Mouse (Mus musculus) splenic B cell, adult 2 months (primary cell): ENCODE measurements around the gene Pheta2.

Experiments used
- DNase-seq: peaks from one replicate; pipeline ENCODE4 v3.0.0-alpha.2; 2011; ENCODE audit warnings: low read depth, low spot score
- H3K27me3 ChIP-seq: 2 replicates; pipeline ENCODE4 v1.6.1; 2012; ENCODE audit warnings: mild to moderate bottlenecking, low read length, moderate library complexity, mixed read lengths; ENCODE audit not compliant: control insufficient read depth, poor library complexity, insufficient read depth, severe bottlenecking
- H3K36me3 ChIP-seq: 2 replicates; pipeline ENCODE4 v1.6.1; 2012; ENCODE audit warnings: mild to moderate bottlenecking, low read length, moderate library complexity, mixed read lengths; ENCODE audit not compliant: control insufficient read depth, poor library complexity, insufficient read depth, severe bottlenecking

The Pheta2 gene

DNA sequence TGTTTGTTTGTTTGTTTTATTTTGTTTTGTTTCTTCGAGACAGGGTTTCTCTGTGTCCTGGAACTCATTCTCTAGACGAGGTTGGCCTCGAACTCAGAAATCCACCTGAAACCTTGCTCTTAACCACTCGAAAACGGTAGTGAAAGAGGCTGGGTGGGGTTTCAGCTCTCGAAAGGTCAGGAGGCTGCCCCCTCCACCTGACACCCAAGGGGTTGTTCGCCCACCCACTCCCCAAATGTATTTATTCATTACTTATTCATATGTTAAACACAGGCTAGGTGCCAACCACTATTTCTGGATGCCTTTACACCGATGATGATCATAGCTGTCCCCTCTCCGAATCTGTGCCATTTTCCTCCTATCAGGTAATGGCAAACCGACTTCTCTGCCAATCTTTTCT is 408 bp downstream of the Pheta2 start:
- Histone ChIP-seq H3K36me3 (no peaks in the 10 kb centered on the region; the same call in 1 of the 2 replicates), H3K27me3 (no peaks in the 10 kb centered on the region; the same call in 1 of the 2 replicates)
- no peak for DNase-seq

DNA sequence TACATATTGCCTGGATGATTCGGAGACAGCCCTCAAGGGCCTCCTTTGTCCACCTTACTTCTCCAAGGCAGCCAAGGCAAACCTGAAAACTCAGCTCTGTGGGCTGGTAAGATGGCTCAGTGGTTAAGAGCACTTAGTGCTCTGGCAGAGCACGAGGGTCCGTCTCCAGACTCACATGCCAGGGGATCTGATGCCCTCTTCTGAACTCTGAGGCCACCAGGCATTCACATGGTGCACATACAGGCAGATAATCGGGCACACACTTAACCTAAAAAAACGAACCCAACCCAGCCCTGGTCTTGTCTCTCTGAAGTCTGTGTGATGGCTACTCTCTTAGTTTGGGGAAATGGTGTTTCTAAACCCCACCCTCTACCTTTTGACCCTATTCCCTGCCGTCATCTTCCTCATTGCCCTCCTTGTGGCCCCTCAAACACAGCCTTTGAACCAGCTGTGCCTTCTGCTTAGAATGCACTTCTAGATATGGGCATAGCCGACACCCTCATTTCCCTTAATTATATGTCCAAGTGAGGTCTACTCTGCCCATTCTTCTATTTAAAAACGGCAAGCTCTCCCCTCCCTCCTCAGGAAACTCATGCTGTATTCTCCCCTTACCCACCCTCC is 1.0 kb downstream of the Pheta2 start:
- Histone ChIP-seq H3K27me3 (no peaks in the 10 kb centered on the region; the same call in 1 of the 2 replicates), H3K36me3 (no peaks in the 10 kb centered on the region; the same call in 1 of the 2 replicates)
- no peak for DNase-seq

DNA sequence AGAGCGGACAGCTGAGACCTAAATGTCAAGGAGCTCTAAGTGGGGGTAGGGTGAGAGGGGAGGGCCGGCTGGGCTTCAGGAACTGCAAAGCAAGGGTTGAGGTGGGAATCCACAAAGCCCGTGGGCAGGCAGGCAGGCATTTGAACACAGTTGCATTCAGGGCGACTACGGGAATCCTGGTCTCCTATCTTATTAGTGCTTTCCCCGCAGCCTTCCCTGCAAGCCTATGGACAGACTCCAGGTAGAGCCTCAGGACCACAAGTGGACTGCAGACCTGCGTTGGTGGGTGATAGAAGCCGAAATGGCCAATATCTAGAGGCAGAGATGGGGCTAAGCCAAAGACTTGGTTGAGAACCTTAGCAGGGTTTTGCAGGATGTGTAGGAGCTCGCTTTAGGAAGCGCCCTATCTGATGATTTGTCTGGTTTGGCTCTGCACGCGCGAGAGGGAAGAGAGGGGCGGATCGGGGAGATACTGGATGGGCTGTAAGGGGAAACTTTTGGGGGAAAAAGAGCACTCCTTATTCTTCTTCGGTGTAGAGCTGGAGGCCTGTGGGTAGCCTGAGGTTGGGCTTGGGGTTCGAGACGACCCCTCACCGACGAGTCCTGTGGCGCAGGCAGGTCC is 1.8 kb downstream of the Pheta2 start:
- DNase-seq = no peak

DNA sequence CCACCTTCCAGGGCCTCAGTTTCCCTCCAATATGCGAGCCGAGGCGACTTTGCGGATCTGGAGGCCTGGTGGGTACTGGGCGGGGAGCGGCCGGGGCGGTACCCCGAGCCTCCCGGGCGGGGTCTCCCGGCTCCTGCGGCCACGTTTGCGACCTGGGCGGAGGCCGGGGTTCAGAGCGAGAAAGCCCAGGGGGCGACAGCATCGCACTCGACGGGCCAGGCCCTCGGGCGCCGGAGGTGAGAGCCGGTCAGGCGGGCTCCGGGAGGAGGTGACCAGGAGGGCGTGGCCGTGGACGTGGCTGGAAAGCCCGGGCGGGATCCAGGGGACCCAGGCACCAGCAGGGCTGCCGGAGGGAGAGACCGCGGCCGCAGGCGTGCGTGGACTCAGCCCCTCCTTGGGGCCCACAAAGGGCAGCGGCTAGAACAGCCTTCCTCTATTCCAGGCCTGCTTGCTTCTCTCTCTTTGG is 2.3 kb downstream of the Pheta2 start:
- DNase-seq = no peak

More for the DNA sequence above, 1.8 kb downstream of the Pheta2 start:
- Histone ChIP-seq H3K36me3 (no peaks in the 10 kb centered on the region; the same call in 1 of the 2 replicates), H3K27me3 (no peaks in the 10 kb centered on the region; the same call in 1 of the 2 replicates)

DNA sequence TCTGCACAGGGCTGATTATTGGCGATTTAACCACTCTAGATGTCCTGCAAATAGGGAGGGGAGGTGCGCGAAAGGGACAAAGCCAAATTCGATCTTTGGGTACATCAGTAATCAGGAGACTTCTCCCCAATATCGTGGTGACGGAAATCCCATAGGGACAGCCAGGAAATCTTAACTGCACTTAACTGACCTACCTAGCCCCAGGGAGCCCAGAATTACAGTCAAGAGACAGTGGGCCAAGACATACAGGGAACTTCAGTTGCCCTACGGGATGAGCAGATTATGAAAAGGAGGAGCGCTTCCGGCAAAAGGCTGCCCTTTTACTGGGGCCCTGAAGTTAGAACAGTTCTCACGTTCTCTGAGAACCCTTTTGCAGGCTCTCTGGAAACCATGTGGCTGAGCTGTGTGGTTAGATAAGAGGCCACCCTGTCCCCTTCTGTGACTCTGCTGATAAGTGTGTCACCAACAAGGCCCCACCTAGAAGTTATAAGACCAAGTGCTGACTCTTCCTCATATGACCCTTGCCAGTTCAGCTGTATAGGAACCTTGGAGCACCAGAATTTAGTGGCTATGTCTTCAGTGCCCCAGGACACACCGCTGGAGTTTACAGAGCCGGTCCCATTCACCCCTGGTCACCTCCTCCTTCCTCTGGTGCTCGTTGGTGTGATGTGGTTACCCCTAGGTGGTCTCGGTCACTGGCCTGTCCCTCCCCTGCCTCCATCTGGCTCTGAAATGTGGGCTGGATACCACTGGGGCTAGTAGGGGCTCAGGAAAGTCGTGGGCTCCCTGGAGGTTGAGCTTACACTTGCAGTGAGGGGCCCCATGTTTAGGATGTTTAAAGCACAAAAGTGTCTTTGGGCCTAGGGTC is 3.2 kb downstream of the Pheta2 start:
- no peaks in the 10 kb centered on the region for H3K36me3 ChIP-seq
- no peak for DNase-seq

More for the DNA sequence above, 2.3 kb downstream of the Pheta2 start:
- Histone ChIP-seq H3K27me3 (no peaks in the 10 kb centered on the region; the same call in 1 of the 2 replicates), H3K36me3 (no peaks in the 10 kb centered on the region)

DNA sequence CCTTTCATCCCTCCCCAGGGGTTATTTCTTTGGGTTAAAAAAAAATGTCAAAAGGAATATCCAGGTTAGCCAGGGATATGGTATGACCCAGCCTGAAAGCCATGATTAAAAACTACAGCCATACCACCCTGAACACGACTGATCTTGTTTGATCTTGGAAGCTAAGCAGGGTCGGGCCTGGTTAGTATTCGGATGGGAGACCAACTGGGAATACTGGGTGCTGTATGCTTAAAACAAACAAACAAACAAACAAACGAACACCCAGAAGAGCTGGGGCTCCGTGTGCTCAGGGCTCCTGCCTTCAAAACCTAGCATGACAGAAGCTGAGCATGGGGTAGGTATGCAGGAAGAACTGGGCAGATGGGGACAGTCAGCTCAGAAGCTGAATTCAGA is 3.8 kb downstream of the Pheta2 start:
- no peaks in the 10 kb centered on the region; the same call in 1 of the 2 replicates for H3K27me3 ChIP-seq
- no peak for DNase-seq
- H3K36me3 ChIP-seq = no peaks in the 10 kb centered on the region

More for the DNA sequence above, 3.2 kb downstream of the Pheta2 start:
- no peaks in the 10 kb centered on the region; the same call in 1 of the 2 replicates for H3K27me3 ChIP-seq

DNA sequence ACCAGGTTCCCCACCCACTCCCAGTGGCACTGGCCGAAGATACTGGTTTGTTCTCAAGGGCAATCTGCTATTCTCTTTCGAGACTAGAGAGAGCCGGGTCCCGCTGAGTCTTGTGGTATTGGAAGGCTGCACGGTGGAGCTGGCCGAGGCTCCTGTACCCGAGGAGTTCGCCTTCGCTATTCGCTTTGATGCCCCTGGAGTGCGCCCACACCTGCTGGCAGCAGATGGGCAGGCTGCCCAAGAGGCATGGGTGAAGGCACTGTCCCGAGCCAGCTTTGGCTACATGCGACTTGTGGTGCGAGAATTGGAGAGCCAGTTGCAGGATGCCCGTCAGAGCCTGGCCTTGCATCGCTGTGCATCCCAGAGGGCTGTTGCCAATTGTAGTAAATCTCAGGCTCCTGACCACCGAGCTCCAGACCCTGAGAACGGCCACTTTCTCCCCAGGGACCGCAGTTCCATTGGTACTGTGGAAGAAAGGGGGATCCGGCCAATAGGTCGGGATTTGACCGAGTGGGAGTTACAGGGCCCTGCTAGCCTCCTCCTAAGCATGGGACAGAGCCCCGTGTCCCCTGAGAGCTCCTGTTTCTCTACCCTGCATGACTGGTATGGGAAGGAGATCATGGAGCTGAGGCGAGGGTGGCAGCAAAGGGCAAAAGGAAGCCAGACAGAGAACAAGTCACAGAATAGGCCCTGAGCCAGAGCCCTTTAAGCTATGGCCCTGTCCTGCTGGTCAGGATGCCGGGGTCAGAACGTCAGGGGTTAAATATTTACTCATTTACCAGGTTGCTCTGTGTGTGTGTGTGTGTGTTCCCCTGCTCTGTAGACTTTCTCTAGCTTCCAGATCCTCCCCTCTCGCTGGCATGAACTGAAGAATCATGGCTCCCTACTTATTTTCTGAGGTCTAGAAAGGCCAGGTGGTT is 4.9 kb downstream of the Pheta2 start:
- H3K27me3 ChIP-seq = no peaks in the 10 kb centered on the region; the same call in 1 of the 2 replicates
- DNase-seq = no peak
- H3K36me3 ChIP-seq = no peaks in the 10 kb centered on the region

DNA sequence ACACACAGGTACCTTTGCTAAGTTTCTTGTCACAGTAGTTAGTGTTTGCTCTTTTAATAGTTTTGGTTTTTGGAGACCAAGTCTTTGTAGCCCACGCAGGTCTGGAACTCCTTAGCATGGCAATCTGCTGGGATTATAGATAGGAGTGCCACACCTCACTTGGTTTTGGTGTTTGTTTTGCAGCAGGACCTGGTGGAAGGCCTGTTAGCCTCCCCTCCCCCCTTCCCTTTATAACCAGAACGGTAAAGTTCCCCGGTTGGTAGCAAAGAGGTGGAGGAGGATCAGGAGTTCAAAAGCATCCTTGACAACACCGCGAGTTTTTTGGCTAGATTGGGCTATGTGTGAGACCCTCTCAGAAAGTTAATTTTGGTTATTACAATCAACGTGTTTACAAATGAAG is 6.2 kb downstream of the Pheta2 start:
- H3K36me3 ChIP-seq = peaks cover 5% of the 10 kb centered on the region; the same call in 1 of the 2 replicates
- no peaks in the 10 kb centered on the region; the same call in 1 of the 2 replicates for H3K27me3 ChIP-seq
- no peak for DNase-seq

DNA sequence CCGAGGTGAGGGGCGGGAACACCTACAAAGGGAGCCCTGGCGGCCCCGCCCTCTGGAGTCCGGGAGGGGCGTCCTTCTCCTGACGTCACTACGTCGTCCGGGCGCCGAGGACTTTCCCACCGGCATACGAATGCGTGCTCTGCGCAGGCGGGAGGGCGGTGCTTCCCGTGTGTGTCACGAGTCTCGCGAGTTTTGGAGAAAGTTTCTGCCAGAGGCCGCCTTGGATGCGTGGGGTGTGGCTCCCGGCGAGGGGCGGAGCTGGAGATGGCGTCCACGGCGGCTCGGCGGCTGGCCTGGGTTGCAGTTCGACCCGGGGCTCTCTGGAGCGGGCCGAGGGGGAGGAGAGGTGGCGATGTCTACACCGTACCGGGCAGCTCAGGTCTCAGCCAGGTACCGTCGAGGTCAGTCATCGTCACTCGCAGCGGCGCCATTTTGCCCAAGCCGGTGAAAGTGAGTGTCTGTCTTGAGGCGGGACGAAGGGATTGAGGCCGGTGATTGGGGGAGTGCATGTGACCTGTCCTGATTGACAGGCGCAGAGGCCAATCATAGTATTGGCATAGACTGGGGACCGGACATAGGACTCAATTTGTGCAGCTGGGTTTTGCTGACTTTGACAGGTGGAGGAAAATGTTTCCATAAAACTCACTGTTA is 7.2 kb downstream of the Pheta2 start:
- peak; percentile 100 for DNase-seq
- H3K36me3 ChIP-seq = peaks cover 11% of the 10 kb centered on the region
- H3K27me3 ChIP-seq = no peaks in the 10 kb centered on the region

DNA sequence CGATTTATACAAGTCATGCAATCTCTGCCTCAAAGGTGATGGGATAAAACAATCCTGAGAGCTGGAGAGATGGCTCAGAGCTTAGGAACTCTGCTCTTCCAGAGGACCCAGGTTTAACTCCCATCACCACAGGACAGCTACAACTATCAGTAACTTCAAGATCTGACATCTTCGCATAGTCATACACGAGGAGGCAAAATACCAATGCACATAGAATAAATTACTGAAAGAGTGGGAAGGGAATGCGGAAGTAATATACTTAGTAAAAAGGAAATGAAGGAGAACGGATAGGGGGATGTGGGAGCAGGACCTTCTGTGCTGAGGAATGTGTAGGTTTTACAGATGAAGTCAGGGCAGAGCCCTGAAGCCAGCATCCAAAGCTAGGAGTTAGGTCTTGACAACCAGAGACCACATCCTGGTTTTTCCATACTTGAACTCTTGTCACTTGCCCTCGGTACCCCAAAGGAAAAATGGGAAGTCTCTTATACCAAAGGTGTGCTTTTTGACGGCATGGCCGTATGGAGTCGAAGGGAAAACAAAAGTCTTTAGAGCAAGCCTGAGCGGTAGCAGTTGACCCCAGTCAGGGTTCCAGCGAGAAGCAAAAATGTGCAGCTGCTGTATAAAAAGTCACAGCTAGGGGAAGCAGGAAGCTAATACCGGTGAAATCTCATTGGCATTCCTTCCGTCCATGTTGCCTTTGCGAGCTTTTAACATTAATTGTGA is 8.0 kb downstream of the Pheta2 start:
- Histone ChIP-seq H3K36me3 (peaks cover 11% of the 10 kb centered on the region), H3K27me3 (no peaks in the 10 kb centered on the region)
- no peak for DNase-seq

DNA sequence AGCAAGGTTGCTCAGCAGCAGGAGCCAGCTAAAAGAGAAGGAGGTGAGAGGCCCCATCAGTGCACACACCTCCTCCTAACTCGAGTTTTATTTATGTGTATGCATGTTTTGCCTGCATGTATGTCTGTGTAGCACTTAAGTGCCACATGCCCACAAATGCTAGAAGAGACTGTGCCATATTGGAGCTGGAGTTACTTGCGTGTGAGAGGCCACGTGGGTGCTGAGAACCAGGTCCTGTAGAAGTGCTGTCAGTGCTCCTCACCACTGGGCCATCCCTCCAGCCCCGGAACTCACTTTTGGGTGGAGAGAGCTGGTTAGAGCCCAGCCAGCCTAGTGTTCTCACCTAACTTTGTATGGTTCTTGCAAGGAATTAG is 8.5 kb downstream of the Pheta2 start:
- peaks cover 11% of the 10 kb centered on the region for H3K36me3 ChIP-seq
- no peaks in the 10 kb centered on the region for H3K27me3 ChIP-seq
- DNase-seq = no peak

DNA sequence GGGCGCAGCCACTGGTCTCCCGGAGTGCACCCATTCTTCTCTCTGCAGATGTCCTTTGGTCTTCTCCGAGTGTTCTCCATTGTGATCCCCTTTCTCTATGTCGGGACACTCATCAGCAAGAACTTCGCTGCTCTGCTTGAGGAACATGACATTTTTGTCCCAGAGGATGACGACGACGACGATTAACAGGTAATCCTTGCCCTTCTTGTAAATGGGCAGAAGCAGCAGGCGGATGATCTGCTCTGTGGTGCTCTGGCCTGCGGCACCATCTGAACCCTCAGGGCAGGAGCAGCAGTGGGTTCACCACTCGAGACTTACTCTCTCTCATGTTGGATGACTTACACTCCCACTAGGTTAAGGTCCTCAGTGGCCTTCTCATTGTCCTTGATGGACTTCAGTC is 9.1 kb downstream of the Pheta2 start:
- no peaks in the 10 kb centered on the region for H3K27me3 ChIP-seq
- peaks cover 11% of the 10 kb centered on the region for H3K36me3 ChIP-seq
- DNase-seq = no peak
